Mouse (Mus musculus) neural tube, embryonic 15.5 days (tissue): ENCODE results near the gene Adh6b. TPM values are rescaled to one million over a fixed set of nuclear protein-coding genes. Genes with fewer than 3 reads are reported as not detected.

Source experiments
- ATAC-seq: fragments of 200-750 bp; cut with Nextera tagmentation; 2 replicates; pipeline ENCODE4 v1.8.0; 2017; ENCODE audit warnings: mild to moderate bottlenecking, moderate TSS enrichment, moderate library complexity; ENCODE audit not compliant: low FRiP score
- H3K27ac ChIP-seq: fragments of 300-500 bp; sonication (generic); replicated peaks from 2 replicates; pipeline ENCODE4 v1.5.1; 2015; ENCODE audit warnings: mild to moderate bottlenecking, inconsistent platforms
- H3K27me3 ChIP-seq: fragments of 300-500 bp; sonication (generic); replicated peaks from 2 replicates; pipeline ENCODE4 v1.6.1; 2015; ENCODE audit warnings: inconsistent platforms
- H3K36me3 ChIP-seq: fragments of 300-500 bp; sonication (generic); 2 replicates; pipeline ENCODE4 v1.6.1; 2015; ENCODE audit warnings: inconsistent platforms
- H3K4me1 ChIP-seq: fragments of 300-500 bp; sonication (generic); 2 replicates; pipeline ENCODE4 v1.6.1; 2015; ENCODE audit warnings: inconsistent platforms
- H3K4me2 ChIP-seq: fragments of 300-500 bp; sonication (generic); 2 replicates; pipeline ENCODE4 v1.6.1; 2015; ENCODE audit warnings: inconsistent platforms, mild to moderate bottlenecking, moderate library complexity
- H3K4me3 ChIP-seq: fragments of 300-500 bp; sonication (generic); replicated peaks from 2 replicates; pipeline ENCODE4 v1.5.1; 2015; ENCODE audit warnings: mild to moderate bottlenecking, inconsistent platforms
- H3K9ac ChIP-seq: fragments of 300-500 bp; sonication (generic); replicated peaks from 2 replicates; pipeline ENCODE4 v1.6.1; 2015; ENCODE audit warnings: mild to moderate bottlenecking, inconsistent platforms
- H3K9me3 ChIP-seq: fragments of 300-500 bp; sonication (generic); replicated peaks from 2 replicates; pipeline ENCODE4 v1.6.1; 2016; ENCODE audit warnings: inconsistent platforms
- WGBS: fragments of 180-500 bp; shearing (Covaris S2); methylation state at CpG from one replicate; pipeline ENCODE4 v1.1.7; 2015; ENCODE audit warnings: mixed read lengths; 5-methylcytosine and 5-hydroxymethylcytosine counted together
- polyA plus RNA-seq: library from polyadenylated mRNA; unstranded; fragments of >200 nt; fragmentation: Nextera tagmentation; extraction: Ambion mirVana; gene quantifications from 2 replicates; pipeline ENCODE4 v1.2.1, GENCODE M21; 2015

Gene Adh6b
- polyA plus RNA-seq, 1 experiment from 2014 or later: 0.55 TPM

DNA sequence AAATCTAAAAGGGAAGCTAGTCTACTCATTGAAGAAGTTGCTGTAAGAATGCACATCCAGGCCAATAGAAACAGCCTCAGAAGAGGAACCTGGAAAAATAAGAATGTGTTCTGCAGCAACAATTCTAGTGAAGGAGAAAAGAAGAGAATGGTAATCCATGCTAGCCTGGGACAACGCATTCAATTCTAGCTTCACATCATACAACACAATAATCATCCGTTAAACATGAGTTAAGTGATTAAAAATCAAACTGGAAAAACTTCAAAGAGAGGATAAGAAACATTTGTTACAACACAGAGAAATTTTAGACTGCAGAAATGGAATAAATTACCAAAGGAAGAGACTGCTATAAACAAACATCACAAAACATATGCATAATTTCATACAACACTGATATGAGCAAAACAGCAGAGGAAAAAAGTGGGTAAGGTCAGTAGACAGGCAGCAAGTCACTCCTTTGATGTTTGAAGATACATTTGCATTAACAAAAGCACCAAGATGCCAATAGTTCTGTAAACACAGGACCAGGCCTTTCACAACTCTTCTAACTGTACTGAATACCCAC is 24.6 kb upstream of the Adh6b start:
- 94% methylated on average over 2 of the region's 2 CpGs for WGBS
- Histone ChIP-seq H3K4me3 (no peak overlapping the region), H3K36me3 (no peaks in the 10 kb centered on the region), H3K4me1 (no peaks in the 10 kb centered on the region), H3K9ac (no peak overlapping the region), H3K27me3 (no peaks in the 10 kb centered on the region), H3K27ac (no peak overlapping the region), H3K4me2 (no peak overlapping the region), H3K9me3 (no peaks in the 10 kb centered on the region)
- ATAC-seq: no peak

DNA sequence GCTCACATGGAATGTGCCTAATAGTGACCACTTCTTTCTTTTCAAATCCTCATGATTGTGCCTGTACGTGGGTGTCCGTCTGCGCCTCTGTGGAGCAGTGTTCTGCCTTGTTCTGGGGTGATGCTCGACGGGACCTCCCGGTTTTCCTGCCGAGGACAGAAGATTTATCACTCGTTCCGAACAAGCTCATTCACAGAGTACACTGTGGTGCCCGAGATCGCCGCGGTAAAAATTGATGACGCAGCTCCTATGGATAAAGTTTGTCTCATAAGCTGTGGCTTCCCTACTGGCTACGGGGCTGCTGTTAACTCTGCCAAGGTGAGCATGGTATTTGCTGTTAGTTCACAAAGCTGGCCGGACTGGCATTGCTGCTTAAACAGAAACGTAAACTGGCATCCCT is 16.6 kb upstream of the Adh6b start:
- H3K36me3 ChIP-seq: no peaks in the 10 kb centered on the region
- WGBS: 78% methylated on average over 17 of the region's 17 CpGs
- H3K9ac ChIP-seq: no peak overlapping the region
- H3K4me1 ChIP-seq: no peaks in the 10 kb centered on the region
- H3K27ac ChIP-seq: no peak overlapping the region
- no peak overlapping the region for H3K4me2 ChIP-seq
- no peak for ATAC-seq
- H3K4me3 ChIP-seq: no peak overlapping the region
- H3K27me3 ChIP-seq: no peaks in the 10 kb centered on the region
- peaks cover 4% of the 10 kb centered on the region; the same call in 1 of the 2 replicates for H3K9me3 ChIP-seq

DNA sequence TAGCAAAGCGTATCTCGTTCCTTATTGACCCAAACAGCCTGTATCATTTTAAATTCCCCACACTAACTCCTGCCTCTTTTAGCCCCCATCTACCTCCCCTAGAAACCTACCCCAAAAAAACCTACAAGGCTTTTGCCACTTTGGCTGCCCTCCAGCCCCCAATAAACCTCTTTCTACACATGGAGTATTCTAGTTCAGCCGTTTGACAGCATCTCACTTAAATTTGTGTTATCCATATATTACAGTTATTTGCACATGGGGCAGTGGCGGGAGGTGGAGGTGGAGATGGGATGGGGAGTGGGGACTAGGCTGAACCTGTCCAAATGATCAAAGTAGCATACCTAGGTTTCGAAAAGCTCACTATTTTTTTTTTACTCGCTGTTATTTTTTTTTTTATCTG is 16.1 kb upstream of the Adh6b start:
- H3K4me2 ChIP-seq: no peak overlapping the region
- H3K9ac ChIP-seq: no peak overlapping the region
- 93% methylated on average over 6 of the region's 6 CpGs for WGBS
- H3K4me3 ChIP-seq: no peak overlapping the region
- H3K27me3 ChIP-seq: no peaks in the 10 kb centered on the region
- H3K27ac ChIP-seq: no peak overlapping the region
- H3K4me1 ChIP-seq: no peaks in the 10 kb centered on the region
- peaks cover 4% of the 10 kb centered on the region; the same call in 1 of the 2 replicates for H3K9me3 ChIP-seq
- no peaks in the 10 kb centered on the region for H3K36me3 ChIP-seq
- ATAC-seq: no peak

DNA sequence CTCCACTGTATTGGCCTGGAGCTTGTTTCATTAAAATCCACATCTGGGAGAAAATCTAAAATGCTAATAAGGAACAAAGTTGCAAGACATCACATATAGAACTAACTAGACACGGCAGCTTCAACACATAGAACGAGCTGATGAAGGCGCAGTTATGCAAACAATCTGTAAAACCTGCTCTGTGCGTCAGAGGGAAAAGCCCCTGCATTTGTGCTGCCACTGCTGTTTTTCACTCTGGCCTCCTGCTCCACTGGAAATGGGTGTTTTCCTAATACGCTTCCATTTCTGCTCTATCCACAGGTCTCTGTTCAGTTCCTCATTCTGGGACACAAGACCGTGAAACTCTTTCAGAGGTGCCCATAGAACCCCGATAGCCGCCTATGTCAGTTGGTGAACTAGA is 7.7 kb upstream of the Adh6b start:
- Histone ChIP-seq H3K9ac (no peak overlapping the region), H3K27ac (no peak overlapping the region), H3K36me3 (no peaks in the 10 kb centered on the region), H3K4me3 (no peak overlapping the region), H3K4me1 (no peaks in the 10 kb centered on the region), H3K4me2 (no peak overlapping the region), H3K9me3 (no peaks in the 10 kb centered on the region), H3K27me3 (no peaks in the 10 kb centered on the region)
- ATAC-seq: no peak
- 90% methylated on average over 8 of the region's 8 CpGs for WGBS

DNA sequence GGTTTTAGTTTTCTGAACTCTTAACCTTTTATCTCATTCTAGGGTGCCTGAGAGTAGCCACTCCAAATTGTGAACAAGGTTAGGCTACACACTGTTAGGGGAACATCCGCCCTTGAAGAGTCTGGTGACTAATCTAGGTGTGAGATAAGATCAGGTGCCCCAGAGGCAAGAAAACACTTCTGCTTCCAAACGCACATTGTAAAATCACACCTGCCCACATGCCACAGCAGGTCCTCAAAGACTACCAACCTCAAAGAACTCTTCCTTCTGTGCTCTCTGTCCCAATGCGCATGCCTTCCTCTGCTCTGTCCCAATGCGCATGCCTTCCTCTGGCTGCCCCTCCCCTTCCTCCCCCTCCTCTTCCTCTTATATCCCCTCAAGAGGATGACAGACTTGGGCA is 7.3 kb upstream of the Adh6b start:
- Histone ChIP-seq H3K4me3 (no peak overlapping the region), H3K4me2 (no peak overlapping the region), H3K9ac (no peak overlapping the region), H3K9me3 (no peaks in the 10 kb centered on the region), H3K36me3 (no peaks in the 10 kb centered on the region), H3K4me1 (no peaks in the 10 kb centered on the region), H3K27ac (no peak overlapping the region), H3K27me3 (no peaks in the 10 kb centered on the region)
- ATAC-seq: no peak
- 87% methylated on average over 4 of the region's 4 CpGs for WGBS

DNA sequence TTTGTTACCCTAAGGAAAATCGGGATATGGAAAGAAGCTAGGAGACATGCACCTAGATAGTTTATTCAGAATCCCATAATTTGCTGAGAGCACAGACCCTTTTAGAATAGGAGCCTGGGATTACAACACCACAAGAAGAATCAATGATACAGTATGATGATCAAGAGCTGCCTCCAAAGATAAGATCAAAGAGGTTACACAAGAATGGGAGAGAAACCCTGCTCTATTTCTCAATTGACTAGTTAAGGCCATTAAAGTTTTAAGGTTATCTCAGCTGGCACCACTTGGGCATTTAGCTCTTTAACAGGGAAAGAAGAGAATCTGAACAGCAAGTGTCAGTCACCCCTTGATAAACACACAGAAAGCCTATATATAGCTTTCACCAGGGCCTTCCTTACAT is 6.0 kb upstream of the Adh6b start:
- WGBS: 98% methylated on average over 1 of the region's 1 CpGs
- Histone ChIP-seq H3K4me2 (no peak overlapping the region), H3K36me3 (no peaks in the 10 kb centered on the region), H3K4me1 (no peaks in the 10 kb centered on the region), H3K27ac (no peak overlapping the region), H3K4me3 (no peak overlapping the region), H3K9me3 (no peaks in the 10 kb centered on the region), H3K9ac (no peak overlapping the region), H3K27me3 (no peaks in the 10 kb centered on the region)
- no peak for ATAC-seq

DNA sequence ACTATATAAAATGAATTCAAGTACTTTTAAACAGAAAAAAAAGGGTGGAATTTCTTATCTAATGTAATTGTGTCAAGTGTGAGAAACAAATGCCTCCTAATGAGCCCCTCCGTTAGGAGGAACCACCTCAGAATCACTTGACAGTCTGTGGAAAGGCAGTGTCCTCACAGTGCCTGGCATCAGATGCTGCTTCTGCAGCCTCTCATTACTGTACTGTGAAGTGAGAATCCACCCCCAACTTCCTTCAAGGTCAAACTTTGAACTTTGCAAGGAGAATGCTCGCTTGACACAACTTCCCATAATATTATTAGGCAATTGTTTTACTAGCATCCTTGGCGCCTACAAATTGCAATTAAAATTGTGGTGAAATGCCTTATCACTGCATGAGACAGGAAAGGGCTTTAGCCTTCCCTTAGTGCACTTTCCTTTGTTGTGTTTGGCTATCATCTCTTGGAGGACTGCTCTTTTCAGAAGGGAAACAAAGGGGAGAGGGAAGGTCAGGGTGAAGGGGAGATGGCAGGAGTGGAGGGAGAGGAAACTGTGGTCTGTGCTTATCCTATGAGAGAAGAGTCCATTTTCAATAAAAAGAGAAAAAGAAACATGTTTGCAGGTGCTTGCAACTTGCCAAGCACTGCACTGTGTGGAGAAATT is 5.3 kb upstream of the Adh6b start:
- WGBS: 62% methylated on average over 3 of the region's 3 CpGs
- no peak for ATAC-seq

DNA sequence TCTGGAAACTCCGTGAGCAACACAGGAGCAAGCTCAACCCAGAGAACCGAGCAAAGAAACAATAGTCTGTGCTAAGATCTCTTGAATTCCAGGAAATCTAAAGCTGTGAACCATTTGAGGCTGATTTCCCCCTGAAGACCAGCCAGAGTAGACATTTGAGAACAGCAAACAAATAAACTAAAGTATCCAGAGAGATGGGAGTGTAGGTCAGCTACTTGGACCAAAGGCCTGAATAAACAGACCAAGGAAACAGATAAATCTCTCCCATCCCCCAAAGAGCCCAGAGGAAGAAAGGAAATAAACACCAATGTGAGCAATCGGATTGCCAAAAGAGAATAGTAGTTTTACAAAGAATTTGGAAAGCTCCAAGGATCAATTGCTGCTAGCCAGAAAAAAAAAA is 5.5 kb downstream of the Adh6b start:
- no peaks in the 10 kb centered on the region for H3K9me3 ChIP-seq
- H3K4me2 ChIP-seq: no peak overlapping the region
- H3K36me3 ChIP-seq: no peaks in the 10 kb centered on the region
- H3K27me3 ChIP-seq: no peaks in the 10 kb centered on the region
- H3K4me1 ChIP-seq: no peaks in the 10 kb centered on the region
- no peak for ATAC-seq
- no peak overlapping the region for H3K9ac ChIP-seq
- 57% methylated on average over 3 of the region's 3 CpGs for WGBS
- H3K27ac ChIP-seq: 0 out of 2 replicates have a peak overlapping the region, but pooled peaks have one; percentile 28
- no peak overlapping the region for H3K4me3 ChIP-seq

More for the DNA sequence above, 5.3 kb upstream of the Adh6b start:
- Histone ChIP-seq H3K9ac (no peak overlapping the region), H3K27ac (no peak overlapping the region), H3K9me3 (no peaks in the 10 kb centered on the region), H3K4me1 (no peaks in the 10 kb centered on the region), H3K4me3 (no peak overlapping the region), H3K36me3 (no peaks in the 10 kb centered on the region), H3K27me3 (no peaks in the 10 kb centered on the region), H3K4me2 (no peak overlapping the region)

DNA sequence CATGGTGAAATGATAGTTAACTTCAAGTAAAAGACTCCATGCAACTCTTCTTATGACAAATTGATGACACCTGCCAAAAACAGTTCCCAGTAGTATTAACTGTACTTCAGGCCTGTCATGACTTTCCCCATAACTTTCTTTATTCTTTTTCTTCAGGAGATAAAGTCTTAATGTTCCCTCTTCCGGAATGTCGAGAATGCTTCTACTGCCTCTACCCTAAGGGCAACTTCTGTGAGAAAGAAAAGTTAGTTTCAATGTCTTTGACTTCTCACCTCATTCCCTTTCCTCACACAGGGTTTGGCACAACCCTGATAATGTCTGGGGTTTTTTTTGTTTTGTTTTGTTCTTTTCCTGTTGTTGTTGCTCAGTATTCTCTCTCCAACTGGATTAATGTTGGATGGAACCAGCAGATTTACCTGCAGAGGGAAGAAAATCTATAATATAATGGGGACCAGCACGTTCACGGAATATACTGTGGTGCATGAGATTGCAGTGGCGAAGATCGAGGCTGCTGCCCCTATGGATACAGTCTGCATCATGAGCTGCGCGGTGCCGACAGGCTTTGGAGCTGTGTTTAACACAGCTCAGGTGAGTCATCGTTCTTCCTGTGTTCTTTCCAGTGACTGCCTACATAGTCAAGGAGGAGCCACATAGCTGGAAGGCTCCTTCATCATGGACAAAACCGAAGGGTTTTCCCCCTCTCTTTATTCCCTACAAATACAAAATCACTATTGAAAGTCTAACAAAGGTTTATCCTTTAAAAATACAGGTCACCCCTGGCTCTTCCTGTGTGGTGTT is 10.6 kb downstream of the Adh6b start:
- no peak for ATAC-seq
- no peaks in the 10 kb centered on the region for H3K9me3 ChIP-seq
- H3K36me3 ChIP-seq: no peaks in the 10 kb centered on the region
- H3K4me3 ChIP-seq: no peak overlapping the region
- WGBS: 93% methylated on average over 11 of the region's 11 CpGs
- H3K27ac ChIP-seq: no peak overlapping the region
- H3K9ac ChIP-seq: no peak overlapping the region
- H3K4me1 ChIP-seq: no peaks in the 10 kb centered on the region
- H3K4me2 ChIP-seq: no peak overlapping the region
- no peaks in the 10 kb centered on the region for H3K27me3 ChIP-seq

DNA sequence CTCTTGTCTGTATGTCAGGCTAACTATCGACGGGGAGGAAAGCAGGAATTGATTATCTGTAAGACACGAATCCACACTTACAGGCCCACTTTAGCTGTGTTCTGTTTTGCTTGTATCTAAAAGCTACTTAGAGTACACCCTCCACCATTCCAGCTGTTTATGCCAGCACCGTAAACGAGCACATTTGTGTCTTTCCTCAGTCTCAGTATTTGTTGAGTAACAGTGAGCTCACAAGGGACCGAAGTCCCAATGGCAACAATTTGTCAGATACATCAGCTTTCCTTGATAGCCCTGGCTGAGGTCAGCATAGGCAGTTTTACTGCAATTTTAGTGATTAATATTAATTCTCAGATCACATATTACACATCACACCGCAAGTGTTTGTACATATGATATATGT is 17.3 kb downstream of the Adh6b start:
- Histone ChIP-seq H3K4me1 (no peaks in the 10 kb centered on the region), H3K27ac (no peak overlapping the region), H3K9me3 (no peaks in the 10 kb centered on the region), H3K9ac (no peak overlapping the region), H3K4me3 (no peak overlapping the region), H3K27me3 (no peaks in the 10 kb centered on the region), H3K4me2 (no peak overlapping the region), H3K36me3 (no peaks in the 10 kb centered on the region)
- ATAC-seq: no peak
- 90% methylated on average over 7 of the region's 7 CpGs for WGBS

DNA sequence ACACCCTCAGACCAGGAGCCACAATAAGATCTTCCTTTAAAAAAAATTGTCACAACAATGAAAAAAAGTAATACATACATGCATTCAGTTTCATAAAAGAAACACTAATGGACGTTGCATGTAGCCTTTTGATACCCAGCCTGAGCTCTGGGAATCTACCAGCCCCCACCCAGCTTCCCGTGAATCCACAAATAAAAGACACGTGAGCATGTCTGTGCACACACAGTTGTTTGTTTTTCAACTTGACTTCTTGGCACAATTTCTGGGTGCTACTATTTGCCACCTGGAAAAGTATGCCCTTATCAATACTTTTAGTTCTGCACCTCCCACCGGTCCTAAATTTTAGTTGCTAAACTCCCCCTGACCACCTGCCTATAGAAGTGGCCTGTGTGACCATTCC is 19.1 kb downstream of the Adh6b start:
- H3K27ac ChIP-seq: no peak overlapping the region
- WGBS: 91% methylated on average over 4 of the region's 4 CpGs

DNA sequence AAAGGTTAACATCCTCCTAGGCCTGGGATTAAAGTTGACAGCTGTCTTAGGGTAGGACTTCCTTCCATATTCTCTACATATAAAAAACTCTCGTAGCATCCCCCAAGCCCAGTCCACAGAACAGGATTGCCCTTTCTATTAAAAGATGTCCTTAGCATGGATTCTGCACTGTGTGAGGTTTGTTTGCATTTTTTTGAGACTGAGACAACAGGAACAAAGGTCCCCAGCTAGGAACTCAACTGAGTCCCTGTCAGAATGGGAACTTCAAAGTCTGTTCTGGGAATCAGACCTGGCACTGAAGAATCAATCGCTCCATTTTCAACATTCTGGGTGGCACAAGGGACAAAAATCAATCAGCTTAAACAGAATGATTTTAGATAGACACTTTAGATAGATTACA is 21.3 kb downstream of the Adh6b start:
- Histone ChIP-seq H3K27me3 (no peaks in the 10 kb centered on the region), H3K9ac (no peak overlapping the region), H3K27ac (no peak overlapping the region), H3K4me3 (no peak overlapping the region), H3K4me2 (no peak overlapping the region), H3K36me3 (no peaks in the 10 kb centered on the region), H3K9me3 (no peaks in the 10 kb centered on the region), H3K4me1 (no peaks in the 10 kb centered on the region)
- 92% methylated on average over 2 of the region's 2 CpGs for WGBS
- ATAC-seq: no peak

More for the DNA sequence above, 19.1 kb downstream of the Adh6b start:
- Histone ChIP-seq H3K4me1 (no peaks in the 10 kb centered on the region), H3K4me3 (no peak overlapping the region), H3K27me3 (no peaks in the 10 kb centered on the region), H3K36me3 (no peaks in the 10 kb centered on the region), H3K4me2 (no peak overlapping the region), H3K9ac (no peak overlapping the region), H3K9me3 (no peaks in the 10 kb centered on the region)
- ATAC-seq: no peak
